Mouse (Mus musculus) urinary bladder, adult 18-20 months (tissue): ENCODE results near the gene Osbpl8.
"Not testable (repeated sequence)": the region's sequence is repeated elsewhere in the genome, so short reads cannot be mapped to it uniquely, and the experiment has no call there.

Experiments used
- DNase-seq, 2 experiments: peaks; one replicate each; pipeline ENCODE4 v3.0.0; 2022; ENCODE audit warnings: low spot score in 2 of 2, mixed read lengths in 2 of 2

The Osbpl8 gene

GRCm38 (mm10) chr10:111164304-111165218 is at the start of gene Osbpl8:
Gene Osbpl8, plus strand, starts transcription at chr10:111164752.
- DNase-seq, result peak; percentile 99 to 100

GRCm38 (mm10) chr10:111117198-111117845 is 47.2 kb upstream of the Osbpl8 start:
- DNase-seq, result no peak

- no peak for DNase-seq
Measured at GRCm38 (mm10) chr10:111118292-111118691, 46.3 kb upstream of the Osbpl8 start.

- no peak for DNase-seq
Measured at GRCm38 (mm10) chr10:111118991-111119650, 45.4 kb upstream of the Osbpl8 start.

GRCm38 (mm10) chr10:111119756-111120155 is 44.8 kb upstream of the Osbpl8 start:
- no peak for DNase-seq

- no peak for DNase-seq
Measured at GRCm38 (mm10) chr10:111122864-111123398, 41.6 kb upstream of the Osbpl8 start.

- no peak for DNase-seq
Measured at GRCm38 (mm10) chr10:111124175-111124574, 40.4 kb upstream of the Osbpl8 start.

- no peak for DNase-seq
Measured at GRCm38 (mm10) chr10:111124767-111125315, 39.7 kb upstream of the Osbpl8 start.

GRCm38 (mm10) chr10:111127388-111127787 is 37.2 kb upstream of the Osbpl8 start:
- DNase-seq, result no peak

- DNase-seq, result no peak
Measured at GRCm38 (mm10) chr10:111128493-111128892, 36.1 kb upstream of the Osbpl8 start.

GRCm38 (mm10) chr10:111129867-111130620 is 34.5 kb upstream of the Osbpl8 start:
- no peak for DNase-seq

GRCm38 (mm10) chr10:111130872-111131271 is 33.7 kb upstream of the Osbpl8 start:
- no peak for DNase-seq

- no peak for DNase-seq
Measured at GRCm38 (mm10) chr10:111133271-111133670, 31.3 kb upstream of the Osbpl8 start.

GRCm38 (mm10) chr10:111133936-111134335 is 30.6 kb upstream of the Osbpl8 start:
- DNase-seq, result no peak

GRCm38 (mm10) chr10:111134412-111134957 is 30.1 kb upstream of the Osbpl8 start:
- no peak for DNase-seq

- not testable (repeated sequence) for DNase-seq
Measured at GRCm38 (mm10) chr10:111136306-111136705, 28.2 kb upstream of the Osbpl8 start.

GRCm38 (mm10) chr10:111137905-111138304 is 26.6 kb upstream of the Osbpl8 start:
- DNase-seq, result no peak

GRCm38 (mm10) chr10:111139170-111139569 is 25.4 kb upstream of the Osbpl8 start:
- DNase-seq, result no peak

GRCm38 (mm10) chr10:111139881-111140280 is 24.7 kb upstream of the Osbpl8 start:
- no peak for DNase-seq

GRCm38 (mm10) chr10:111144371-111144959 is 20.1 kb upstream of the Osbpl8 start:
- no peak for DNase-seq
